Mouse (Mus musculus): Measurements from ENCODE around the gene Bmp4. TPM values are rescaled to one million over a fixed set of nuclear protein-coding genes. Genes with fewer than 3 reads are reported as not detected.

Bmp4 gene
- not detected in 2 replicates for total RNA-seq (2012; rRNA removed)
- not detected for polyA plus RNA-seq (2012; ENCODE audit: insufficient read depth in 1 of 2, insufficient read length in 2 of 2, low read depth in 1 of 2, low replicate concordance in 2 of 2, missing spikeins in 1 of 2)

- Histone ChIP-seq H3K27me3 (ENCODE audit: control insufficient read depth in 1 of 2, insufficient read depth in 2 of 2, low read length in 2 of 2) (no peaks in the 10 kb centered on the region; a peak in 1 of 4 replicates), H3K4me1 (ENCODE audit: control insufficient read depth in 1 of 2, insufficient read depth in 2 of 2, low read length in 2 of 2) (no peaks in the 10 kb centered on the region), H3K4me3 (ENCODE audit: control insufficient read depth in 1 of 2, insufficient read depth in 1 of 2, low read depth in 2 of 2, low read length in 2 of 2) (no peak within 1 kb of the TSS), H3K9me3 (replicated peaks; ENCODE audit: insufficient read depth, low read length) (no peaks in the 10 kb centered on the region), H3K9ac (ENCODE audit: control insufficient read depth, low read depth, low read length, poor library complexity, severe bottlenecking) (no peak within 1 kb of the TSS), H3K27ac (ENCODE audit: control insufficient read depth, low read depth, low read length) (no peak within 1 kb of the TSS), H3K79me2 (ENCODE audit: control insufficient read depth, insufficient read depth, low read length, poor library complexity) (no peaks in the 10 kb centered on the region), H3K36me3 (ENCODE audit: control insufficient read depth in 1 of 2, insufficient read depth in 2 of 2, low read length in 2 of 2) (no peaks in the 10 kb centered on the region)
- no peak for DNase-seq (ENCODE audit: low read depth, low spot score)
- no peak for TF ChIP-seq MAX (IDR thresholded peaks at IDR 0.05; ENCODE audit: low read length)
- TF ChIP-seq USF2 (IDR thresholded peaks at IDR 0.05; ENCODE audit: borderline replicate concordance in 1 of 2, insufficient read depth in 1 of 2, low read depth in 1 of 2, low read length in 2 of 2) = no peak
- no peak for TF ChIP-seq ELF1 (IDR thresholded peaks at IDR 0.05; ENCODE audit: low read depth, low read length)
- no peak for TF ChIP-seq SMC3 (IDR thresholded peaks at IDR 0.05; ENCODE audit: low read depth, low read length)
- no peak for TF ChIP-seq ZC3H11A (IDR thresholded peaks at IDR 0.05; ENCODE audit: low read depth, low read length)
- no peak for TF ChIP-seq CTCF (IDR thresholded peaks at IDR 0.05 in 2 of 3, conservative IDR thresholded peaks at IDR 0.05 in 1 of 3; ENCODE audit: control insufficient read depth in 1 of 3, insufficient read depth in 1 of 3, low read depth in 2 of 3, low read length in 3 of 3, poor library complexity in 1 of 3, severe bottlenecking in 1 of 3)
- TF ChIP-seq TCF12 (IDR thresholded peaks at IDR 0.05; ENCODE audit: low read depth, low read length) = no peak
Measured at GRCm38 (mm10) chr14:46390249-46390775, at the start of gene Bmp4. Gene Bmp4 (minus strand): TSS chr14:46390669.

- H3K4me1 ChIP-seq (ENCODE audit: control insufficient read depth in 1 of 2, insufficient read depth in 2 of 2, low read length in 2 of 2) = no peaks in the 10 kb centered on the region
- no peak overlapping the region for H3K27ac ChIP-seq (ENCODE audit: control insufficient read depth, low read depth, low read length)
- DNase-seq (ENCODE audit: low read depth, low spot score) = no peak
- H3K4me3 ChIP-seq (ENCODE audit: control insufficient read depth in 1 of 2, insufficient read depth in 1 of 2, low read depth in 2 of 2, low read length in 2 of 2) = no peak overlapping the region
- no peak overlapping the region for H3K9ac ChIP-seq (ENCODE audit: control insufficient read depth, low read depth, low read length, poor library complexity, severe bottlenecking)
- H3K9me3 ChIP-seq (replicated peaks; ENCODE audit: insufficient read depth, low read length) = no peaks in the 10 kb centered on the region
- no peak for TF ChIP-seq MAZ (IDR thresholded peaks at IDR 0.05; ENCODE audit: low read depth, low read length)
- no peak for TF ChIP-seq NRF1 (IDR thresholded peaks at IDR 0.05; ENCODE audit: insufficient read depth, low read depth, low read length, poor library complexity, severe bottlenecking)
- no peak for TF ChIP-seq NELFE (IDR thresholded peaks at IDR 0.05; ENCODE audit: low read depth, low read length)
- no peak for TF ChIP-seq GABPA (IDR thresholded peaks at IDR 0.05; ENCODE audit: low read depth, low read length)
- TF ChIP-seq MAX (IDR thresholded peaks at IDR 0.05; ENCODE audit: low read length) = no peak
- no peak for TF ChIP-seq POLR2A (IDR thresholded peaks at IDR 0.05; ENCODE audit: control insufficient read depth in 1 of 2, insufficient read depth in 1 of 2, low read depth in 1 of 2, low read length in 2 of 2, poor library complexity in 1 of 2)
- no peak for TF ChIP-seq TBP (IDR thresholded peaks at IDR 0.05; ENCODE audit: low read depth, low read length)
- no peak for TF ChIP-seq ZKSCAN1 (IDR thresholded peaks at IDR 0.05; ENCODE audit: low read depth, low read length)
- TF ChIP-seq CHD1 (IDR thresholded peaks at IDR 0.05; ENCODE audit: low read depth, low read length) = no peak
- TF ChIP-seq MAFK (IDR thresholded peaks at IDR 0.05; ENCODE audit: borderline replicate concordance, low read depth, low read length) = no peak
- no peak for TF ChIP-seq MYC (IDR thresholded peaks at IDR 0.05; ENCODE audit: low read depth, low read length)
- no peak for TF ChIP-seq RCOR1 (IDR thresholded peaks at IDR 0.05; ENCODE audit: low read depth, low read length)
- H3K36me3 ChIP-seq (ENCODE audit: control insufficient read depth in 1 of 2, insufficient read depth in 2 of 2, low read length in 2 of 2) = no peaks in the 10 kb centered on the region
- no peaks in the 10 kb centered on the region for H3K79me2 ChIP-seq (ENCODE audit: control insufficient read depth, insufficient read depth, low read length, poor library complexity)
- no peaks in the 10 kb centered on the region for H3K27me3 ChIP-seq (ENCODE audit: control insufficient read depth in 1 of 2, insufficient read depth in 2 of 2, low read length in 2 of 2)
Measured at GRCm38 (mm10) chr14:46439461-46440048, 49.1 kb upstream of the Bmp4 start.
